Mouse (Mus musculus) cerebellum, adult 2 months (tissue): ENCODE measurements around the gene Srm. TPM values are rescaled to one million over a fixed set of nuclear protein-coding genes. Genes with fewer than 3 reads are reported as not detected.

Experiments used
- DNase-seq, 2 experiments: peaks; one replicate each; pipeline ENCODE4 v3.0.0; 2021
- H3K27ac ChIP-seq: fragments of 200-500 bp; 2 replicates; pipeline ENCODE4 v1.5.1; 2012; ENCODE audit warnings: low read length, control low read depth, inconsistent platforms; ENCODE audit not compliant: insufficient read depth
- H3K27me3 ChIP-seq: fragments of 200-500 bp; 2 replicates; pipeline ENCODE4 v1.6.1; 2012; ENCODE audit warnings: inconsistent platforms, mild to moderate bottlenecking, low read length, moderate library complexity; ENCODE audit not compliant: control insufficient read depth, insufficient read depth
- H3K4me1 ChIP-seq: fragments of 200-500 bp; 2 replicates; pipeline ENCODE4 v1.6.1; 2011; ENCODE audit warnings: low read length; ENCODE audit not compliant: control insufficient read depth, insufficient read depth
- H3K4me3 ChIP-seq: fragments of 200-500 bp; replicated peaks from 2 replicates; pipeline ENCODE3; 2011; ENCODE audit warnings: mild to moderate bottlenecking, low read depth, low read length, control low read depth; ENCODE audit not compliant: insufficient read depth
- CTCF ChIP-seq: fragments of 200-500 bp; IDR thresholded peaks from 2 replicates; pipeline ENCODE4 v1.5.1; 2011; ENCODE audit warnings: low read depth, mild to moderate bottlenecking, control low read depth, low read length, moderate library complexity, borderline replicate concordance; ENCODE audit not compliant: insufficient read depth
- POLR2A ChIP-seq: fragments of 200-500 bp; IDR thresholded peaks from 2 replicates; pipeline ENCODE4 v1.6.1; 2011; ENCODE audit warnings: low read length, control low read depth, borderline replicate concordance; ENCODE audit not compliant: insufficient read depth
- WGBS: fragments of 180-500 bp; shearing (Covaris S2); methylation state at CpG from one replicate; pipeline ENCODE4 v1.1.7; 2018; 5-methylcytosine and 5-hydroxymethylcytosine counted together
- polyA plus RNA-seq: library from polyadenylated mRNA; depleted of rRNA; stranded (reverse); fragments of >200 nt; gene quantifications from 2 replicates; pipeline ENCODE4 v1.2.3, GENCODE M21; 2012

The Srm gene
- polyA plus RNA-seq, 1 experiment, result 75.8 TPM

- TF ChIP-seq CTCF, result no peak
- TF ChIP-seq POLR2A, result no peak
- no peak overlapping the region for H3K4me3 ChIP-seq
- H3K27me3 ChIP-seq, result no peaks in the 10 kb centered on the region
- H3K27ac ChIP-seq, result no peak overlapping the region
- 88% methylated on average over 7 of the region's 7 CpGs for WGBS
- H3K4me1 ChIP-seq, result no peaks in the 10 kb centered on the region
- no peak for DNase-seq
These were observed 18.1 kb upstream of the Srm start for GRCm38 (mm10) chr4:148573222-148573621.

GRCm38 (mm10) chr4:148580765-148581164 lies 10.5 kb upstream of the Srm start:
- no peak for TF ChIP-seq CTCF
- TF ChIP-seq POLR2A, result no peak
- whole genome bisulfite sequencing, result 19% methylated on average over 9 of the region's 9 CpGs
- no peaks in the 10 kb centered on the region for H3K27me3 ChIP-seq

GRCm38 (mm10) chr4:148581422-148581821 lies 9.9 kb upstream of the Srm start:
- 78% methylated on average over 5 of the region's 5 CpGs for WGBS
- Histone ChIP-seq H3K27ac (no peak overlapping the region), H3K4me3 (no peak overlapping the region), H3K4me1 (peaks cover 12% of the 10 kb centered on the region), H3K27me3 (no peaks in the 10 kb centered on the region)
- no peak for DNase-seq
- no peak for TF ChIP-seq POLR2A
- no peak for TF ChIP-seq CTCF

More at GRCm38 (mm10) chr4:148580765-148581164, 10.5 kb upstream of the Srm start:
- no peak overlapping the region for H3K4me3 ChIP-seq
- DNase-seq, result peak; percentile 45 to 49
- peaks cover 12% of the 10 kb centered on the region for H3K4me1 ChIP-seq
- no peak overlapping the region for H3K27ac ChIP-seq

GRCm38 (mm10) chr4:148583257-148583656 lies 8.0 kb upstream of the Srm start:
- Histone ChIP-seq H3K4me1 (peaks cover 12% of the 10 kb centered on the region), H3K27me3 (no peaks in the 10 kb centered on the region), H3K27ac (no peak overlapping the region), H3K4me3 (no peak overlapping the region)
- WGBS, result 88% methylated on average over 4 of the region's 4 CpGs
- no peak for DNase-seq
- TF ChIP-seq POLR2A (no peak), CTCF (no peak)

GRCm38 (mm10) chr4:148586648-148587047 lies 4.7 kb upstream of the Srm start:
- no peaks in the 10 kb centered on the region for H3K27me3 ChIP-seq
- no peak overlapping the region for H3K4me3 ChIP-seq
- H3K4me1 ChIP-seq, result peaks cover 4% of the 10 kb centered on the region
- H3K27ac ChIP-seq, result no peak overlapping the region
- WGBS, result 66% methylated on average over 9 of the region's 9 CpGs
- no peak for TF ChIP-seq POLR2A
- DNase-seq, result no peak

GRCm38 (mm10) chr4:148588793-148589192 lies 2.5 kb upstream of the Srm start:
- no peak for TF ChIP-seq CTCF
- no peak for TF ChIP-seq POLR2A
- no peaks in the 10 kb centered on the region for H3K27me3 ChIP-seq
- no peak overlapping the region for H3K27ac ChIP-seq
- WGBS, result 55% methylated on average over 9 of the region's 9 CpGs
- peaks cover 15% of the 10 kb centered on the region for H3K4me1 ChIP-seq
- H3K4me3 ChIP-seq, result no peak overlapping the region
- DNase-seq, result no peak

- Histone ChIP-seq H3K4me1 (peaks cover 20% of the 10 kb centered on the region), H3K4me3 (no peak overlapping the region), H3K27ac (no peak overlapping the region), H3K27me3 (no peaks in the 10 kb centered on the region)
- 36% methylated on average over 7 of the region's 8 CpGs for WGBS
- TF ChIP-seq CTCF (no peak), POLR2A (no peak)
- peak in 1 of 2 experiments; percentile 39 for DNase-seq
These were observed 1.7 kb upstream of the Srm start for GRCm38 (mm10) chr4:148589565-148589964.

- DNase-seq, result peak; percentile 32 to 42
- Histone ChIP-seq H3K4me1 (peaks cover 20% of the 10 kb centered on the region), H3K27ac (peak overlapping the region; percentile 75), H3K4me3 (peak overlapping the region; percentile 99), H3K27me3 (no peaks in the 10 kb centered on the region)
- TF ChIP-seq POLR2A (no peak), CTCF (no peak)
- 5% methylated on average over 18 of the region's 18 CpGs for WGBS
These were observed 707 bp upstream of the Srm start for GRCm38 (mm10) chr4:148590421-148591170.
